Mouse (Mus musculus): Measurements from ENCODE around the gene Myoz1.
A peak's percentile ranks its signal among the peaks of the same experiment; 100 is the strongest.
"Not testable (repeated sequence)": the region's sequence is repeated elsewhere in the genome, so short reads cannot be mapped to it uniquely, and the experiment has no call there.

Gene Myoz1

GRCm38 (mm10) chr14:20656361-20656760 lies at the start of gene Myoz1:
TSS of gene Myoz1 (minus strand) at chr14:20656540.
- Histone ChIP-seq H3K36me3 (ENCODE audit: control insufficient read depth, insufficient read depth, low read length, poor library complexity, severe bottlenecking) (no peaks in the 10 kb centered on the region), H3K27me3 (ENCODE audit: control insufficient read depth, insufficient read depth, low read length, poor library complexity, severe bottlenecking) (no peaks in the 10 kb centered on the region)
- no peak for DNase-seq (ENCODE audit: low read depth, low spot score)

- DNase-seq (ENCODE audit: low read depth, low spot score); H3K27me3 ChIP-seq (ENCODE audit: control insufficient read depth, insufficient read depth, low read length, poor library complexity, severe bottlenecking); H3K36me3 ChIP-seq (ENCODE audit: control insufficient read depth, insufficient read depth, low read length, poor library complexity, severe bottlenecking): not testable (repeated sequence)
Observed at GRCm38 (mm10) chr14:20703461-20703860, 47.1 kb upstream of the Myoz1 start.

- Histone ChIP-seq H3K36me3 (ENCODE audit: control insufficient read depth, insufficient read depth, low read length, poor library complexity, severe bottlenecking) (peaks cover 10% of the 10 kb centered on the region; the same call in 1 of the 2 replicates), H3K27me3 (ENCODE audit: control insufficient read depth, insufficient read depth, low read length, poor library complexity, severe bottlenecking) (no peaks in the 10 kb centered on the region)
- DNase-seq (ENCODE audit: low read depth, low spot score): peak; percentile 82
Observed at GRCm38 (mm10) chr14:20702741-20703381, 46.5 kb upstream of the Myoz1 start, which contains the start of gene Chchd1. TSS of gene Chchd1 (plus strand) at chr14:20703006.

GRCm38 (mm10) chr14:20702096-20702740 lies 45.9 kb upstream of the Myoz1 start:
- no peaks in the 10 kb centered on the region for H3K27me3 ChIP-seq (ENCODE audit: control insufficient read depth, insufficient read depth, low read length, poor library complexity, severe bottlenecking)
- H3K36me3 ChIP-seq (ENCODE audit: control insufficient read depth, insufficient read depth, low read length, poor library complexity, severe bottlenecking): peaks cover 10% of the 10 kb centered on the region; the same call in 1 of the 2 replicates
- no peak for DNase-seq (ENCODE audit: low read depth, low spot score)

GRCm38 (mm10) chr14:20701554-20701953 lies 45.2 kb upstream of the Myoz1 start:
- peaks cover 10% of the 10 kb centered on the region; the same call in 1 of the 2 replicates for H3K36me3 ChIP-seq (ENCODE audit: control insufficient read depth, insufficient read depth, low read length, poor library complexity, severe bottlenecking)
- DNase-seq (ENCODE audit: low read depth, low spot score): no peak
- no peaks in the 10 kb centered on the region for H3K27me3 ChIP-seq (ENCODE audit: control insufficient read depth, insufficient read depth, low read length, poor library complexity, severe bottlenecking)

GRCm38 (mm10) chr14:20700362-20700761 lies 44.0 kb upstream of the Myoz1 start:
- H3K27me3 ChIP-seq (ENCODE audit: control insufficient read depth, insufficient read depth, low read length, poor library complexity, severe bottlenecking): no peaks in the 10 kb centered on the region
- DNase-seq (ENCODE audit: low read depth, low spot score): no peak

GRCm38 (mm10) chr14:20698515-20698914 lies 42.2 kb upstream of the Myoz1 start:
- DNase-seq (ENCODE audit: low read depth, low spot score): no peak
- Histone ChIP-seq H3K36me3 (ENCODE audit: control insufficient read depth, insufficient read depth, low read length, poor library complexity, severe bottlenecking) (peaks cover 7% of the 10 kb centered on the region; the same call in 1 of the 2 replicates), H3K27me3 (ENCODE audit: control insufficient read depth, insufficient read depth, low read length, poor library complexity, severe bottlenecking) (no peaks in the 10 kb centered on the region)

More at GRCm38 (mm10) chr14:20700362-20700761, 44.0 kb upstream of the Myoz1 start:
- H3K36me3 ChIP-seq (ENCODE audit: control insufficient read depth, insufficient read depth, low read length, poor library complexity, severe bottlenecking): peaks cover 10% of the 10 kb centered on the region; the same call in 1 of the 2 replicates

- peak; percentile 58 for DNase-seq (ENCODE audit: low read depth, low spot score)
- H3K27me3 ChIP-seq (ENCODE audit: control insufficient read depth, insufficient read depth, low read length, poor library complexity, severe bottlenecking): no peaks in the 10 kb centered on the region
- H3K36me3 ChIP-seq (ENCODE audit: control insufficient read depth, insufficient read depth, low read length, poor library complexity, severe bottlenecking): peaks cover 11% of the 10 kb centered on the region
Observed at GRCm38 (mm10) chr14:20696986-20697385, 40.6 kb upstream of the Myoz1 start.

GRCm38 (mm10) chr14:20695761-20696520 lies 39.6 kb upstream of the Myoz1 start:
- H3K27me3 ChIP-seq (ENCODE audit: control insufficient read depth, insufficient read depth, low read length, poor library complexity, severe bottlenecking): no peaks in the 10 kb centered on the region
- DNase-seq (ENCODE audit: low read depth, low spot score): no peak
- H3K36me3 ChIP-seq (ENCODE audit: control insufficient read depth, insufficient read depth, low read length, poor library complexity, severe bottlenecking): peaks cover 9% of the 10 kb centered on the region

GRCm38 (mm10) chr14:20694884-20695760 lies 38.8 kb upstream of the Myoz1 start, which contains the start of gene Fut11:
TSS of gene Fut11 (plus strand) at chr14:20694968.
- Histone ChIP-seq H3K36me3 (ENCODE audit: control insufficient read depth, insufficient read depth, low read length, poor library complexity, severe bottlenecking) (peaks cover 12% of the 10 kb centered on the region), H3K27me3 (ENCODE audit: control insufficient read depth, insufficient read depth, low read length, poor library complexity, severe bottlenecking) (no peaks in the 10 kb centered on the region)
- peak; percentile 85 for DNase-seq (ENCODE audit: low read depth, low spot score)

- peaks cover 14% of the 10 kb centered on the region for H3K36me3 ChIP-seq (ENCODE audit: control insufficient read depth, insufficient read depth, low read length, poor library complexity, severe bottlenecking)
- DNase-seq (ENCODE audit: low read depth, low spot score): peak; percentile 21
- no peaks in the 10 kb centered on the region for H3K27me3 ChIP-seq (ENCODE audit: control insufficient read depth, insufficient read depth, low read length, poor library complexity, severe bottlenecking)
Observed at GRCm38 (mm10) chr14:20694185-20694883, 38.0 kb upstream of the Myoz1 start.

- DNase-seq (ENCODE audit: low read depth, low spot score): no peak
- peaks cover 16% of the 10 kb centered on the region for H3K36me3 ChIP-seq (ENCODE audit: control insufficient read depth, insufficient read depth, low read length, poor library complexity, severe bottlenecking)
- H3K27me3 ChIP-seq (ENCODE audit: control insufficient read depth, insufficient read depth, low read length, poor library complexity, severe bottlenecking): no peaks in the 10 kb centered on the region
Observed at GRCm38 (mm10) chr14:20693589-20694101, 37.3 kb upstream of the Myoz1 start.

- no peak for DNase-seq (ENCODE audit: low read depth, low spot score)
- Histone ChIP-seq H3K27me3 (ENCODE audit: control insufficient read depth, insufficient read depth, low read length, poor library complexity, severe bottlenecking) (no peaks in the 10 kb centered on the region), H3K36me3 (ENCODE audit: control insufficient read depth, insufficient read depth, low read length, poor library complexity, severe bottlenecking) (peaks cover 21% of the 10 kb centered on the region)
Observed at GRCm38 (mm10) chr14:20691772-20692171, 35.4 kb upstream of the Myoz1 start.
